Comparison of ENCODE assay signal across 10 mouse cellular contexts in the genomic region with DNA sequence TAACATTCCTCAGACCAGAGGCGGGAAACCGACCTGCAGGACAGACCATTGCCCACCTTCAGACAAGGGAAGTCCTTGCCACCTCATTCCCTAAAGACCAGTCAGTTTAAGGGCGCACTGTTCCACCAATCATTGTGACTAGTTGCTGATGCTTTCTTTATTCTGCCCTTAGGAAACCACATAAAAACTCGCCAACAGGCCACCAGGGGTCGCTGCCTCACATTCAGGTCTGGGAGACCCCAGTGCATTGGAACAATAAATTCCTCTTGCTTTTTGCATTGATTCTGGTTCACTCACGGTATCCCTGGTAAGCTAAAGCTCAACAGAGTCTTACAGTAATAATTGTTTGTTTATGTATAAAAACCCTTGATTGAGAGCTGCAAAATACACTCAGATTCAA. TPM values are rescaled to one million over a fixed set of nuclear protein-coding genes. Genes with fewer than 3 reads are reported as not detected.
DNase-seq lines count a peak whose midpoint lies in the region; ATAC-seq and TF ChIP-seq lines count a peak whose summit lies in the region.
"Had no signal": no experiment of that assay in that cellular context is flagged by ENCODE, and none has a peak within 500 bp of the region (broad histone marks: within the 10 kb centered on the region; RNA-seq: fewer than 3 reads in every experiment).

No protein-coding gene starts in this region.

- no peak overlapping the region for H3K4me3 ChIP-seq in heart, postnatal 0 days (ENCODE audit: low read depth, low read length)
- H3K4me3 ChIP-seq in heart, embryonic 10.5 days = no peak overlapping the region
- H3K4me3 ChIP-seq in midbrain, embryonic 11.5 days (ENCODE audit: low read depth, low read length) = no peak overlapping the region
- no peak overlapping the region for H3K4me3 ChIP-seq in midbrain, embryonic 16.5 days (ENCODE audit: low read depth, low read length)
- H3K4me3 ChIP-seq in embryonic facial prominence, embryonic 10.5 days = no peak overlapping the region
- H3K4me3 ChIP-seq in neural tube, embryonic 11.5 days (ENCODE audit: low read depth, low read length) = no peak overlapping the region
- H3K4me3 ChIP-seq: embryonic facial prominence, embryonic 12.5 days had no signal

- H3K27ac ChIP-seq in heart, postnatal 0 days (ENCODE audit: low read depth) = no peak overlapping the region
- no peak overlapping the region for H3K27ac ChIP-seq in heart, embryonic 10.5 days
- H3K27ac ChIP-seq in midbrain, embryonic 11.5 days (ENCODE audit: low read depth, low read length) = no peak overlapping the region
- H3K27ac ChIP-seq in midbrain, embryonic 16.5 days (ENCODE audit: low read length) = no peak overlapping the region
- no peak overlapping the region for H3K27ac ChIP-seq in embryonic facial prominence, embryonic 10.5 days (replicated peaks)
- H3K27ac ChIP-seq in neural tube, embryonic 11.5 days (ENCODE audit: low read depth, low read length) = no peak overlapping the region
- H3K27ac ChIP-seq: embryonic facial prominence, embryonic 12.5 days had no signal

- TF ChIP-seq CTCF in heart, postnatal 0 days (IDR thresholded peaks at IDR 0.05; ENCODE audit: low read depth) = peak; percentile 50

- no peaks in the 10 kb centered on the region for H3K9me3 ChIP-seq in heart, postnatal 0 days (replicated peaks; ENCODE audit: control insufficient read depth, low read length)
- no peaks in the 10 kb centered on the region for H3K9me3 ChIP-seq in heart, embryonic 10.5 days
- no peaks in the 10 kb centered on the region for H3K9me3 ChIP-seq in midbrain, embryonic 11.5 days (ENCODE audit: control insufficient read depth, low read length)
- H3K9me3 ChIP-seq in midbrain, embryonic 16.5 days (replicated peaks; ENCODE audit: control insufficient read depth, low read length, poor library complexity, severe bottlenecking) = no peaks in the 10 kb centered on the region
- H3K9me3 ChIP-seq in embryonic facial prominence, embryonic 10.5 days = no peaks in the 10 kb centered on the region
- no peaks in the 10 kb centered on the region for H3K9me3 ChIP-seq in neural tube, embryonic 11.5 days (ENCODE audit: control insufficient read depth, low read length)
- H3K9me3 ChIP-seq: embryonic facial prominence, embryonic 12.5 days had no signal

- no peak for DNase-seq in heart, postnatal 0 days (ENCODE audit: low spot score)
- no peak for DNase-seq in heart, embryonic 10.5 days (ENCODE audit: low spot score)
- peak; percentile 91 for DNase-seq in midbrain, embryonic 11.5 days (ENCODE audit: low spot score, missing footprints)
- peak; percentile 58 for DNase-seq in NIH3T3 (ENCODE audit: low read depth)
- peak; percentile 71 for DNase-seq in embryonic facial prominence, embryonic 10.5 days (ENCODE audit: low spot score)
- peak; percentile 57 for DNase-seq in neural tube, embryonic 11.5 days (ENCODE audit: low spot score)
- no peak for DNase-seq in layer of hippocampus, adult 9-10 months (ENCODE audit: low spot score)

- no peak overlapping the region for H3K4me2 ChIP-seq in heart, postnatal 0 days (ENCODE audit: low read depth, low read length)
- H3K4me2 ChIP-seq in midbrain, embryonic 11.5 days = no peak overlapping the region
- no peak overlapping the region for H3K4me2 ChIP-seq in midbrain, embryonic 16.5 days (ENCODE audit: low read length)
- no peak overlapping the region for H3K4me2 ChIP-seq in neural tube, embryonic 11.5 days (ENCODE audit: low read depth)
- H3K4me2 ChIP-seq: embryonic facial prominence, embryonic 12.5 days had no signal

- no peak for TF ChIP-seq EP300 in heart, postnatal 0 days (IDR thresholded peaks at IDR 0.05; ENCODE audit: low read depth)

- no peaks in the 10 kb centered on the region for H3K36me3 ChIP-seq in heart, postnatal 0 days (replicated peaks; ENCODE audit: control insufficient read depth, insufficient read depth, low read length)
- H3K36me3 ChIP-seq in heart, embryonic 10.5 days = no peaks in the 10 kb centered on the region
- H3K36me3 ChIP-seq in midbrain, embryonic 11.5 days (ENCODE audit: control insufficient read depth, insufficient read depth, low read length) = no peaks in the 10 kb centered on the region
- H3K36me3 ChIP-seq in midbrain, embryonic 16.5 days (ENCODE audit: control insufficient read depth, insufficient read depth, low read length) = no peaks in the 10 kb centered on the region
- H3K36me3 ChIP-seq in embryonic facial prominence, embryonic 10.5 days (replicated peaks) = no peaks in the 10 kb centered on the region
- no peaks in the 10 kb centered on the region for H3K36me3 ChIP-seq in neural tube, embryonic 11.5 days (ENCODE audit: control insufficient read depth, insufficient read depth, low read length)
- H3K36me3 ChIP-seq: embryonic facial prominence, embryonic 12.5 days had no signal

- ATAC-seq in heart, postnatal 0 days (ENCODE audit: insufficient read depth, low read depth) = no peak
- ATAC-seq in midbrain, embryonic 11.5 days (ENCODE audit: low FRiP score) = no peak
- no peak for ATAC-seq in midbrain, embryonic 16.5 days
- no peak for ATAC-seq in neural tube, embryonic 11.5 days (ENCODE audit: insufficient read depth, low FRiP score, low TSS enrichment)

- H3K4me1 ChIP-seq in heart, postnatal 0 days (ENCODE audit: control insufficient read depth, insufficient read depth) = no peaks in the 10 kb centered on the region
- H3K4me1 ChIP-seq in heart, embryonic 10.5 days = 0 out of 2 replicates have a peak, but pooled peaks cover 3% of the 10 kb centered on the region
- no peaks in the 10 kb centered on the region for H3K4me1 ChIP-seq in midbrain, embryonic 11.5 days (ENCODE audit: control insufficient read depth, insufficient read depth, low read length)
- no peaks in the 10 kb centered on the region for H3K4me1 ChIP-seq in midbrain, embryonic 16.5 days (ENCODE audit: control insufficient read depth, insufficient read depth, low read length)
- H3K4me1 ChIP-seq in embryonic facial prominence, embryonic 10.5 days = 0 out of 2 replicates have a peak, but pooled peaks cover 3% of the 10 kb centered on the region
- H3K4me1 ChIP-seq in neural tube, embryonic 11.5 days (ENCODE audit: control insufficient read depth, insufficient read depth, low read length) = no peaks in the 10 kb centered on the region
- H3K4me1 ChIP-seq: embryonic facial prominence, embryonic 12.5 days had no signal

- H3K9ac ChIP-seq in heart, postnatal 0 days (replicated peaks; ENCODE audit: low read depth, low read length) = no peak overlapping the region
- no peak overlapping the region for H3K9ac ChIP-seq in midbrain, embryonic 11.5 days (ENCODE audit: low read length)
- H3K9ac ChIP-seq in midbrain, embryonic 16.5 days (ENCODE audit: low read depth, low read length) = no peak overlapping the region
- H3K9ac ChIP-seq in neural tube, embryonic 11.5 days (ENCODE audit: low read length) = no peak overlapping the region
- H3K9ac ChIP-seq: embryonic facial prominence, embryonic 12.5 days had no signal

- 16% methylated on average over 6 of the region's 6 CpGs for WGBS in heart, postnatal 0 days
- WGBS in heart, embryonic 10.5 days = 18% methylated on average over 6 of the region's 6 CpGs
- 19% methylated on average over 6 of the region's 6 CpGs for WGBS in midbrain, embryonic 11.5 days
- WGBS in midbrain, embryonic 16.5 days = 15% methylated on average over 6 of the region's 6 CpGs
- 15% methylated on average over 6 of the region's 6 CpGs for WGBS in embryonic facial prominence, embryonic 10.5 days
- WGBS in neural tube, embryonic 11.5 days = 20% methylated on average over 6 of the region's 6 CpGs

- H3K27me3 ChIP-seq in heart, postnatal 0 days (ENCODE audit: control insufficient read depth, insufficient read depth, low read length) = no peaks in the 10 kb centered on the region
- no peaks in the 10 kb centered on the region for H3K27me3 ChIP-seq in heart, embryonic 10.5 days (ENCODE audit: insufficient read depth, poor library complexity, severe bottlenecking)
- no peaks in the 10 kb centered on the region for H3K27me3 ChIP-seq in midbrain, embryonic 11.5 days (ENCODE audit: control insufficient read depth, insufficient read depth, low read length)
- no peaks in the 10 kb centered on the region for H3K27me3 ChIP-seq in midbrain, embryonic 16.5 days (ENCODE audit: control insufficient read depth, insufficient read depth, low read depth, low read length)
- H3K27me3 ChIP-seq in embryonic facial prominence, embryonic 10.5 days (replicated peaks; ENCODE audit: low read depth, poor library complexity, severe bottlenecking) = no peaks in the 10 kb centered on the region
- H3K27me3 ChIP-seq in neural tube, embryonic 11.5 days (ENCODE audit: control insufficient read depth, insufficient read depth, low read length) = no peaks in the 10 kb centered on the region
- H3K27me3 ChIP-seq: embryonic facial prominence, embryonic 12.5 days had no signal

RNA-seq across cellular contexts. Expression of gene Fcna, which starts 12.1 kb away (rescaled TPM):
- 1.4 and 4.8 TPM in 2 replicates for total RNA-seq in heart, postnatal 0 days (2014; rRNA removed; ENCODE audit: low replicate concordance)
- polyA plus RNA-seq in heart, postnatal 0 days (2015; fragmentation: Nextera tagmentation; extraction: Ambion mirVana) = 1.9 and 3.4 TPM in 2 replicates
- polyA plus RNA-seq in heart, embryonic 10.5 days (2016; fragmentation: Nextera tagmentation; extraction: Ambion mirVana) = 0.26 and 1.5 TPM in 2 replicates
- 1.3 and 1.6 TPM in 2 replicates for polyA plus RNA-seq in midbrain, embryonic 11.5 days (2014; fragmentation: Nextera tagmentation; extraction: Ambion mirVana)
- polyA plus RNA-seq in midbrain, embryonic 16.5 days (2015; fragmentation: Nextera tagmentation; extraction: Ambion mirVana) = 2.5 and 3.1 TPM in 2 replicates
- 0.49 and 0.57 TPM in 2 replicates for polyA plus RNA-seq in embryonic facial prominence, embryonic 10.5 days (2016; fragmentation: Nextera tagmentation; extraction: Ambion mirVana)
- 0.96 and 1.5 TPM in 2 replicates for polyA plus RNA-seq in neural tube, embryonic 11.5 days (2014; fragmentation: Nextera tagmentation; extraction: Ambion mirVana)

RNA-seq across cellular contexts. Expression of gene Lcn8, which starts 13.0 kb away (rescaled TPM):
- not detected in 2 replicates for total RNA-seq in heart, postnatal 0 days (2014; rRNA removed; ENCODE audit: low replicate concordance)
- polyA plus RNA-seq in heart, postnatal 0 days (2015; fragmentation: Nextera tagmentation; extraction: Ambion mirVana) = not detected in 2 replicates
- not detected in 2 replicates for polyA plus RNA-seq in heart, embryonic 10.5 days (2016; fragmentation: Nextera tagmentation; extraction: Ambion mirVana)
- polyA plus RNA-seq in midbrain, embryonic 11.5 days (2014; fragmentation: Nextera tagmentation; extraction: Ambion mirVana) = not detected in 2 replicates
- polyA plus RNA-seq in midbrain, embryonic 16.5 days (2015; fragmentation: Nextera tagmentation; extraction: Ambion mirVana) = not detected in 2 replicates
- 0.24 TPM in 1 of 2 replicates, not detected in the other for polyA plus RNA-seq in embryonic facial prominence, embryonic 10.5 days (2016; fragmentation: Nextera tagmentation; extraction: Ambion mirVana)
- not detected in 2 replicates for polyA plus RNA-seq in neural tube, embryonic 11.5 days (2014; fragmentation: Nextera tagmentation; extraction: Ambion mirVana)
- total RNA-seq: layer of hippocampus, postnatal 25 days had no signal

RNA-seq across cellular contexts. Expression of gene Lcn5, which starts 17.9 kb away (rescaled TPM):
- not detected in 2 replicates for total RNA-seq in heart, postnatal 0 days (2014; rRNA removed; ENCODE audit: low replicate concordance)
- not detected in 2 replicates for polyA plus RNA-seq in heart, postnatal 0 days (2015; fragmentation: Nextera tagmentation; extraction: Ambion mirVana)
- polyA plus RNA-seq in heart, embryonic 10.5 days (2016; fragmentation: Nextera tagmentation; extraction: Ambion mirVana) = not detected in 2 replicates
- not detected in 2 replicates for polyA plus RNA-seq in midbrain, embryonic 11.5 days (2014; fragmentation: Nextera tagmentation; extraction: Ambion mirVana)
- polyA plus RNA-seq in midbrain, embryonic 16.5 days (2015; fragmentation: Nextera tagmentation; extraction: Ambion mirVana) = not detected in 2 replicates
- not detected in 2 replicates for polyA plus RNA-seq in embryonic facial prominence, embryonic 10.5 days (2016; fragmentation: Nextera tagmentation; extraction: Ambion mirVana)
- polyA plus RNA-seq in neural tube, embryonic 11.5 days (2014; fragmentation: Nextera tagmentation; extraction: Ambion mirVana) = not detected in 2 replicates
- total RNA-seq: layer of hippocampus, postnatal 25 days had no signal
- polyA plus RNA-seq: embryonic facial prominence, embryonic 12.5 days had no signal

RNA-seq across cellular contexts. Expression of gene Tmem141, which starts 18.1 kb away (rescaled TPM):
- total RNA-seq in heart, postnatal 0 days (2014; rRNA removed; ENCODE audit: low replicate concordance) = 36.6 and 42.3 TPM in 2 replicates
- polyA plus RNA-seq in heart, postnatal 0 days (2015; fragmentation: Nextera tagmentation; extraction: Ambion mirVana) = 36.8 and 38.4 TPM in 2 replicates
- polyA plus RNA-seq in heart, embryonic 10.5 days (2016; fragmentation: Nextera tagmentation; extraction: Ambion mirVana) = 14.9 and 18.5 TPM in 2 replicates
- 17.9 and 19.1 TPM in 2 replicates for polyA plus RNA-seq in midbrain, embryonic 11.5 days (2014; fragmentation: Nextera tagmentation; extraction: Ambion mirVana)
- 56.4 and 67.2 TPM in 2 replicates for polyA plus RNA-seq in midbrain, embryonic 16.5 days (2015; fragmentation: Nextera tagmentation; extraction: Ambion mirVana)
- 16.6 and 17.2 TPM in 2 replicates for polyA plus RNA-seq in embryonic facial prominence, embryonic 10.5 days (2016; fragmentation: Nextera tagmentation; extraction: Ambion mirVana)
- 18.0 and 20.5 TPM in 2 replicates for polyA plus RNA-seq in neural tube, embryonic 11.5 days (2014; fragmentation: Nextera tagmentation; extraction: Ambion mirVana)

RNA-seq across cellular contexts. Expression of gene Ccdc183, which starts 22.4 kb away (rescaled TPM):
- not detected in 2 replicates for total RNA-seq in heart, postnatal 0 days (2014; rRNA removed; ENCODE audit: low replicate concordance)
- polyA plus RNA-seq in heart, postnatal 0 days (2015; fragmentation: Nextera tagmentation; extraction: Ambion mirVana) = 0.22 and 0.23 TPM in 2 replicates
- polyA plus RNA-seq in heart, embryonic 10.5 days (2016; fragmentation: Nextera tagmentation; extraction: Ambion mirVana) = 0.07 and 0.21 TPM in 2 replicates
- polyA plus RNA-seq in midbrain, embryonic 11.5 days (2014; fragmentation: Nextera tagmentation; extraction: Ambion mirVana) = 0.25 and 0.28 TPM in 2 replicates
- polyA plus RNA-seq in midbrain, embryonic 16.5 days (2015; fragmentation: Nextera tagmentation; extraction: Ambion mirVana) = 0.11 and 0.24 TPM in 2 replicates
- polyA plus RNA-seq in embryonic facial prominence, embryonic 10.5 days (2016; fragmentation: Nextera tagmentation; extraction: Ambion mirVana) = 0.10 and 0.11 TPM in 2 replicates
- polyA plus RNA-seq in neural tube, embryonic 11.5 days (2014; fragmentation: Nextera tagmentation; extraction: Ambion mirVana) = 0.20 and 0.30 TPM in 2 replicates
- total RNA-seq: layer of hippocampus, postnatal 25 days had no signal

Comparison
In these comparisons a context has a peak if more than half of its experiments do, and no peak if none do; other contexts are left out.
1. DNase-seq: peak in midbrain, embryonic 11.5 days (single experiment), NIH3T3 (single experiment), embryonic facial prominence, embryonic 10.5 days (single experiment) and neural tube, embryonic 11.5 days (single experiment); none in heart, postnatal 0 days (single experiment), heart, embryonic 10.5 days (single experiment) and layer of hippocampus, adult 9-10 months (single experiment).